Mouse (Mus musculus): Measurements from ENCODE around the gene Cox6b1.

The Cox6b1 gene

GRCm38 (mm10) chr7:30625530-30626384 lies at the start of gene Cox6b1:
TSS of gene Cox6b1 (minus strand) at chr7:30626151.
- DNase-seq (ENCODE audit: extremely low read depth, low read depth, low spot score): peak; percentile 64

GRCm38 (mm10) chr7:30671480-30671879 lies 45.5 kb upstream of the Cox6b1 start, which contains the start of gene Pmis2:
TSS of gene Pmis2 (minus strand) at chr7:30671605.
- DNase-seq (ENCODE audit: extremely low read depth, low read depth, low spot score): no peak

DNA sequence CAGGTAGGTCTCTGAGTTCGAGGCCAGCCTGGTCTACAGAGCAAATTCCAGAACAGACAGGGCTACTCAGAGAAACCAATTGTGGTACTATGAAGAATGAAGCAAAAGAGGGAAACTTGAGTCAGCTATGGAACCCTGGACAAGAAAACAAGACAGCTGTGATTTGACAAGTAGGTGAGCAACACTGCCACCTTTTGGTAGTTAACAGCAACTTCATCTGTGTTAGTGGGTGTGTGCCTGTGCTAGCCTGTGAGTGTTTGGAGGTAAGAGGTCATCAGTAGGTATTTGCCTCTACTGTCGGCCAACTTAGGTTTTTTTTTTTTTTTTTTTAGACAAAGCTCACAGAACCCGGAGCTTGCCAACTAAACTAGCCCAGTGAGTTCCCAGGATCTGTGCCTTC lies 43.3 kb upstream of the Cox6b1 start:
- no peak for DNase-seq (ENCODE audit: extremely low read depth, low read depth, low spot score)

DNA sequence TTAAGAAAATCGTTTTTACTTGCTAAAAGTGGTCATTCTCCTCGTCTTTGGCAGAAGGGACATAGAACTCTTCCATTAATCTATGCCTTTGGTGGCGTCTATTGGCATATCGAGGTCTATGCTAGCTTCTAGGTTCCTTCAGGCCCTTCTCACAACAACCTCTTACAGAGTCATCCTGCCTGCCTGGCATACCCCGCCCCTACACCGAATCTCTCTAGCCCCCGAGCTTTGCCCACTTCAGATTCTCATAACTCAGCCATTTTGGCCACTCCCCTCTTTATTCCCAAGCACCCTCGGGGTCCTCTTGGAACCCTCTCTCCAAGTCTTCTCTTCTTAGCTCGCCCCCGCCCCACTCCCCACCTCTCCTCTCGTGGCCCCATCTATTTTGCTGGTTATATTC lies 39.4 kb upstream of the Cox6b1 start:
- no peak for DNase-seq (ENCODE audit: extremely low read depth, low read depth, low spot score)

GRCm38 (mm10) chr7:30664529-30665200 lies 38.7 kb upstream of the Cox6b1 start, which contains the start of gene Haus5:
TSS of gene Haus5 (minus strand) at chr7:30664994.
- DNase-seq (ENCODE audit: extremely low read depth, low read depth, low spot score): no peak

DNA sequence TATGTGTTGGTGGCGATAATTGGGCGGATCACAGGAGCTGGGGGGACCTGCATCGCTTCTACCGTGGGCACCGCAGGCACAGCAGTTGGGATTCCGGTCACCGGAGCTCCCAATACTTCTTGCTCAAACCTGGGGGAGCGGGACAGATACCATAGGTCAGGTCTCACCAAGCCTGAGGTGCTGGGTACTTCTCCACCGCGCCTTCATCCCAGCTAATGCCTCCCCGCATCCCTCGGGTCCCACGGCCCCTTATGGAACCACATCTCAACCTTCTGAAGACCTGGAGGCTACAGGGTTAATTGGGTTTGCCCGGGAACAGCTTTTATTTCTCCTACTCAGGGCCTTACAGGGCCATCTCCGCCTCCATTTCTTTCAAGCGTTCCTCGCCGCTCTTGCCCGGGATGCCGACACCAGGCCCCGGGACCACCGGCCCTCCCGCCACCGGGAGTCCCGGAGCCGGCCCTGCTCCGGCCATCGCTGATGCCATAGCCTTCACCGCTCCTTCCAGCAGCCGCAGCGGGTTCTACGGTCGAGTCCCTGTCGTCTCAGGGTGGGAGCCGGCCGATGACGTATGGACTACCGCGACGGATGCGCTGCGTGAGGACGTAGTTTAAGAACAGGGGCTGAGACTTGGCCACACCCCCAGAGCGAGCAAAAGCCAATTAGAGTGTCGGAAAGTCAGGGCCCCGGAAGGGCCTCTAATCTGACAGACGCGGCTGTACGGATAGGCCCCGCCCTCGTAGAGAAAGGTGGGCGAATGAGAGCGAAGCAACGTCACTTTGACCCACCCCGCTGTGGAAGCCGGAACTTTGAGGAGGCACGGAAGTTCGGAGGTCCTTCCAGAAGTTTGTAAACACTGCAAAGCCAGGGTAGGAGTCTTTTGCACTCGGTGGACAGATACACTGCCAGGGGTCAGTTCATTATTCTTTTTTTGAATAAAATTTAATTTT lies 23.9 kb upstream of the Cox6b1 start, which contains the start of gene Rbm42:
Rbm42 (minus strand) TSS at position 727 of the 950 bp plus-strand sequence.
- DNase-seq (ENCODE audit: extremely low read depth, low read depth, low spot score): peak; percentile 91

- DNase-seq (ENCODE audit: extremely low read depth, low read depth, low spot score): no peak
Observed at GRCm38 (mm10) chr7:30639083-30639482, 13.1 kb upstream of the Cox6b1 start.

GRCm38 (mm10) chr7:30636395-30636794 lies 10.4 kb upstream of the Cox6b1 start:
- no peak for DNase-seq (ENCODE audit: extremely low read depth, low read depth, low spot score)

DNA sequence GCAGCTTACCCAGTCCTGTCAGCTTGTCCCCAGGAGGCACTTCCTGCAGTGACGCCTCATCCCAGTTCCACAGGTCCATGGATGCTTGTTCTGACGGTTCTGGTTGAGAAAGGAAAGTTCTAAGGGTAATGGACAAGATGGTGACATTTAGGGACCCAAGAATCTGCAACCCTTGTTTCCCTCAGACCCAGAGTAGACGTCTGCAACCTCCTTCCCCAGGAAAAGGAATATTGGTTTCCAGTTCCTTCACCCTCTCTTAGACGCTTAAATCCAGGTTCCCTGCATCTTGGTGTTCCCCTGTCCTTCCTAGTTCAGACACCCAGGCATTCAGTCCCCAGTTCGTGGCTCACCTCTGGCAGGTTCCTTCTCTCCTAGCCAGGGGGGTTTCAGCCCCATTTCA lies 9.8 kb upstream of the Cox6b1 start, which contains the start of gene Etv2:
Etv2 (minus strand) TSS at position 101 of the 400 bp plus-strand sequence.
- DNase-seq (ENCODE audit: extremely low read depth, low read depth, low spot score): no peak

- no peak for DNase-seq (ENCODE audit: extremely low read depth, low read depth, low spot score)
Observed at GRCm38 (mm10) chr7:30634621-30635020, 8.7 kb upstream of the Cox6b1 start.

- no peak for DNase-seq (ENCODE audit: extremely low read depth, low read depth, low spot score)
Observed at GRCm38 (mm10) chr7:30633762-30634412, 7.9 kb upstream of the Cox6b1 start.

DNA sequence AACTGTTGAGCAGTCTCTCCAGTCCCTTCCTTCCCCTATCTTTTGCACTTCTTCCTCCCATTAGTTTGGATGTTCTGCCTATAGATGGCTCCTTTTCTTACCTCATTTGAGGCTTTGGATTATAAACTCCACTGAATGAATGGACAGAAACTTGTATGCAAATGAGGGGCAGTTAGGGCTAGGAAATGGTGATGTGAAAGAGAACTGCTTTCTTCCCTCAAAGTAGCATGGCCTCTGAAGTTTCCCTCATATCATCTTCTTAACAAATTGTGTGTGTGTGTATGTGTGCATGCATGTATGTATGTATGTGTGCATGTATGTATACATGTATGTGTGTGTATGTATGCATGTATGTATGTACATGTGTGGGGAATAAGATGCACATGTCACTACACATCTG lies 3.1 kb upstream of the Cox6b1 start:
- no peak for DNase-seq (ENCODE audit: extremely low read depth, low read depth, low spot score)

GRCm38 (mm10) chr7:30626647-30627046 lies 696 bp upstream of the Cox6b1 start:
- DNase-seq (ENCODE audit: extremely low read depth, low read depth, low spot score): no peak

DNA sequence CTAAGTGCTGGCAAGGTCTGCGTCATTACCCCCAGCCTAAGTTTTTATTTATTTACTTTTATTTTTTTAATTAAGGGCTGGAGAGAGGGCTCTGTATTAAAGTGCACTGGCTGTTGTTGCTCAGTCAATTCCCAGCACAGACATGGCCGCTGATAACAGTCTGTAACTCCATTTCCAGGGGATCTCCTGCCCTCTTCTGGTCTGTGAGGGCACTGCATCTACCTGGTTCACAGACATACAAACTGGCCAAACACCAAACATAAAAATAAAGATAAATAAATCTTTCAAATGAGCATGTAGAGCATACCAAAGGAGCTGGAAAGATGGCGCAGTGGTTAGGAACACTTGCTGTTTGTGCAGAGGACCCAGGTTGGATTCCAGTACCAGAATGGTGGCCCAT lies 6.7 kb downstream of the Cox6b1 start:
- no peak for DNase-seq (ENCODE audit: extremely low read depth, low read depth, low spot score)

GRCm38 (mm10) chr7:30618658-30619057 lies 7.3 kb downstream of the Cox6b1 start:
- DNase-seq (ENCODE audit: extremely low read depth, low read depth, low spot score): no peak

GRCm38 (mm10) chr7:30615049-30615760 lies 10.7 kb downstream of the Cox6b1 start:
- DNase-seq (ENCODE audit: extremely low read depth, low read depth, low spot score): no peak

DNA sequence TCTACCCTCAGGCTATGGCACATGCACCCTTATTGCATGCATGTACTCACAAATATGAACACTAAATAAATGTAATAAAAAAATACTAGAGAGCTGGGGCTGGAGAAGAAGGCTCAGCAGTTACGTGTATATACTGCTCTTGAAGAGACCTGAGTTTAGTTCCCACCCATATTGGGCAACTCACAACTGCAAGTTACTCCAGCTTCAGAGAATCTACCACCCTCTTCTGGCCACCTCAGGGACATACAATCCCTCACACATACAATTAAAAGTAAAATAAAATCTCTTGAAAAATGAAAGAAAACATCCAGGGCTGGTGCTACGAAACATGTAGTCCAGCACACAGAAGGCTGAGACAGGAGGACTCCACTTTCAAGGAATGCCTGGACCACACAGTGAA lies 11.5 kb downstream of the Cox6b1 start:
- DNase-seq (ENCODE audit: extremely low read depth, low read depth, low spot score): no peak

DNA sequence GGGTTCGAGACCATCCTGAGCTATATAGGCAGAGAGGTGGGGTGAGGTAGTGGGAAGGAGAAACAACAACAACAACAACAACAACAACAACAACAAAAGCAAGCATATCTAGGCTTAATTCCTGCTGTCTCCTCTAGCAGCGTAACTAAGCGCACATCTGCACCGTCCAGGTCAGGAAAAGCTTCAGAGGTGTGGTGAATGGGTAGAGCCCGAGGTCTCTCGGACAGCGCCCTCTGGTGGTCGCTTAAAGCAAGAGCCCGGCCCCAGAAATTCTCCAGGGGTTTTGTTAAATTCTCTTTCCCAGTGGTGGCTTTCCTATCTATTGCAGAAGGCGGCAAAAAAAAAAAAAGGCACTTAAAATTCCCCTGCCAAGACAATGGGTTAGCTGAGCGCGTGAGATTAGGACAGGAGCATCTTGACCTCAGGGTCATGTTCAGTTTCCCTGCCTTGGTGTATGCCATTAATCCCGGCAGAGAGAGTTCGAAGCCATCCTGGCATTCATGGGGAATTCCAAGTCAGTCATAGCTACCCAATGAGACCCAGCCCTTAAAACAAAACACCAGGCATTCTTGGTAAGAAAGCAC lies 12.3 kb downstream of the Cox6b1 start:
- no peak for DNase-seq (ENCODE audit: extremely low read depth, low read depth, low spot score)

DNA sequence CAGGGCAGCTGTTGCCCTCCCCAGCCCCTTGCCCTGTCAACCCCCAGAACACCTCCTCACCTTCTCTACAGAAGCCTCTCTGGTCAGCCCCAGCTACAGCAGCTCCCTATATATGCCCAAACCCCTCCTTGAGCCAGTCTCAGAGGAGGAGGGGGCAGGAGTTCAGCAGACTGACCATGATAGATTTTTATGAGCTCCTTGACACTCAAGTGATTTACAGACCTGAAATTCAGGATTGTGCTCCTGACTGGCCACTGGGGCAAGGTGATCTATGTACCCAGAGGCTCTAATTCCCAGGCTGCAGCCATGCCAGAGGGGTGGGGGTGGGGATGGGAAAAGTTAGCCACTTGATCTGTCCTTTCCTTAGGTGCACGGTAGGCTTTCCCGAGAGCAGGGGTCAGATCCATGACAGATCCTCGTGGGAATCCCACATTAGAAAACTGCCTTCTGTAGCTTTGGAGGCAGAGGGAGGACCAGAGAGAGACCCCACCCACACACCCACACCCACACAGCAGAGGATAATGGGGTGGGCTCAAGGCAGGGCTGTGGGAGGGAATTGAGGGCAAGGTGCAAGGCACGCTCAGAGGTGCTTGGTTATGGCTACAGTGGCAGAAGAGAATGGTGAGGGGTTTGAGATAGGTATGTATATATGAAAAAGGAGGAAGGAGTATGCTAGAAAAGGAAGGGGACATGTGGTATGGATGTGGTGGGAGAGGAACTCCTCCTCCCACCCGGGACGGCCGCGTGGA lies 13.1 kb downstream of the Cox6b1 start, which contains the start of gene Upk1a:
Upk1a (minus strand) TSS at position 194 of the 749 bp plus-strand sequence.
- no peak for DNase-seq (ENCODE audit: extremely low read depth, low read depth, low spot score)
